Mouse (Mus musculus) bone marrow macrophage, adult 2 months (primary cell): Measurements from ENCODE around the gene Il6ra.

ENCODE experiments used
- CTCF ChIP-seq: IDR thresholded peaks from 2 replicates; pipeline ENCODE4 v1.5.1; 2012; ENCODE audit warnings: low read depth, mild to moderate bottlenecking, low read length, moderate library complexity
- POLR2A ChIP-seq: IDR thresholded peaks from 2 replicates; pipeline ENCODE4 v1.6.1; 2012; ENCODE audit warnings: mild to moderate bottlenecking, low read depth, low read length, borderline replicate concordance

DNA sequence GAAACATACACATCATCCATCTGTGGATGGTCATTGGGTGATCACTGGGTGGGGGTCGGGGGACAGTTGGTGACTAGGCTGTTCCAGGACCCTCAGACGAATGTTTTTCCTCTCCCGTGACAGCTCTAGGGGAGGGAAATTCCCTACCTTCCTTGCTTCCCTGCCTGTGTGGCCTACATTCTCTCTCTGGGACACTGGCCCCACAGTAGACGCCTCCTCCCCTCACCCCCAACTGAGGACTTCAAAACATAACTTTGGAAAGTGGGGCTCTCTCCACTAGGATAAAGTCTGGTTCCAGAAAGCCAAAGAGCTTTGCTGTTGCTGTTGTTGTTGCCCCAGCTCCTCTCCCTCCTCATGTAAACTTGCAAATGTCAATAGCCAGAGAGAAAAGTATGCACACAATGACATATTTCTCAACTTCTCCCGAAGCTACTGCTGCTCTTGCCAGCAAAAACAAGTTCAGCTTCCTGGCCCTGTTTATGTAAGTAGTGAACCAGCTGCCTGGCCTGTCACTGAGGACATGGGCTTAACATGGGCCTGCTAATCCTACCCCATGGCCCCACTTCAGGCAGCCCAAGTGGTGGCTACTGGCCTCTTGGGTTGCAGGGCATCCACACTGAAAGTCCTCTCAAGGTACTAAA is 14.0 kb downstream of the Il6ra start:
- TF ChIP-seq CTCF (no peak), POLR2A (no peak)
